Mouse (Mus musculus): ENCODE measurements around the gene Mcpt4.

- no peak for TF ChIP-seq GATA1 (IDR thresholded peaks at IDR 0.05; ENCODE audit: low read length)
- no peak for TF ChIP-seq TAL1 (IDR thresholded peaks at IDR 0.05; ENCODE audit: low read length)
These were observed 36.8 kb upstream of the Mcpt4 start for GRCm38 (mm10) chr14:56098940-56099339.

Measured in erythroblast, embryonic 14.5 days (primary cell).